Mouse (Mus musculus) frontal cortex, postnatal 10 days (tissue): ENCODE results near the gene Vps13a.
"Not testable (repeated sequence)": the region's sequence is repeated elsewhere in the genome, so short reads cannot be mapped to it uniquely, and the experiment has no call there.

ENCODE experiments used
- DNase-seq, 2 experiments: peaks; one replicate each; pipeline ENCODE4 v3.0.0; 2022; ENCODE audit warnings: low spot score in 2 of 2, mixed read lengths in 1 of 2

Vps13a gene

DNA sequence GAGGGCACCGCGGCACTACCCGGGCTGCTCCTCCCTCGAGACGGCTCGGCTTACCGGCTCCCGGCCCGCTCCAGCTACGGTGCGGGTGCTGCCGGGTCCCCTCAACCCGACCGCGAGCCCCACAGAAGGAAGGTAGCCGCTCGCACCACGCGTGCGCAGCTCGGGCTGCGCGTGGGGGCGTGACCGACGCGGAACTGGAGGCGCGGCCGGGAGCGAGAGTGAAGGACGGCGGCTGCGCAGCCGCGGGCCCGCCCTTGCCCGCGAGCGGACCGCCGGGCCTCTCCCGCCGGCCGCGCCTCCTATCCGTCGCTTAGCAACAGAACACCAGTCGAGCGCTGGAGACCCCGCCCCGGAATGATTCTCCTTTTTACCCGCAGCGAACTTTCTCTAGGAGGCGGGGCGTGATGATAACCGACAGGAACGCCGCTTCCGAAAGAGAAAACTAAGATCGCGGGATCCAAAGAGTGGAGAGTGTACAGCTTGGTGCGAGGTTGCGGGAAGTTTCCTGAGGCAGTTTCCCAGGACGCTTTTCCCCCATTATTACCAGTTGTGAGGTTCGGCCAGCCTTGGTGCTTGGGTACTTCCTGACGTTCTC lies at the start of gene Vps13a:
Gene Vps13a (minus strand): TSS at position 144 of the 595 bp plus-strand sequence.
- peak; percentile 71 to 88 for DNase-seq

DNA sequence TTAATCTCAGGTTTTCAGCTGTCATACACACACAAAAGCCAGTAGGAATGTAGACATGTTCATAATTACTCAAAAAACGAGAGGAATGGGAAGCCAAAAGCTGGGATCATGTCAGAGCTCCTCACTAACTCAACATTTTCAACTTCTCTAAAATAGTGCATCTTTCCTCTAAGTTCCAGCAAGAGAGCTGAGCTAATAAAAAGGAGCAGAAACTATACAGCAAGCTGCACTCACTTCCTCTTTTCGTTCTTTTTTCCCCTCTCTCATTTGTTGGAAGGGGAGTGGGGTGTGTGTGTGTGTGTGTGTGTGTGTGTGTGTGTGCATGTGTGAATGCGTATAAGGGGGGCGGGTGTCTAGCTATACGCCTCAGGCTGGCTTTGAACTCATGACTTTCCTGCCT lies 46.9 kb upstream of the Vps13a start:
- DNase-seq: no peak

DNA sequence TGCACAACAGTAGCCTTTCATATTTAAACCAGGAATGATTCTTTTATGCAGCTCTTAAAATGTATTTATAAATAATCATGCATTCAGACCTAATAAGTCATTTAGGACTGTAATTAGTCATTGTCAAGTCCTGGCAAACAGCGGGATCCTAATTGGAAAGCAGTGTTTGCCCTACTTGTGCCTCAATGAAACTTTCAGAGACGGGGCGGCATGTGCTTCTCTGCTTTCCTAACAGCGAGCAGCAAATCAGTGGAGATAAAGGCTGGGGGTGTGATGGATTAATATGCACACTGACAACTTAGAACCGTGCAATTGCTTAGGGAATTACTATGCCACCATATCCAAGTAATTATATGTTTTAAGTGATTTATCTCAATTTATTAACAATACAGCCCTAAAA lies 44.5 kb upstream of the Vps13a start:
- DNase-seq: no peak

DNA sequence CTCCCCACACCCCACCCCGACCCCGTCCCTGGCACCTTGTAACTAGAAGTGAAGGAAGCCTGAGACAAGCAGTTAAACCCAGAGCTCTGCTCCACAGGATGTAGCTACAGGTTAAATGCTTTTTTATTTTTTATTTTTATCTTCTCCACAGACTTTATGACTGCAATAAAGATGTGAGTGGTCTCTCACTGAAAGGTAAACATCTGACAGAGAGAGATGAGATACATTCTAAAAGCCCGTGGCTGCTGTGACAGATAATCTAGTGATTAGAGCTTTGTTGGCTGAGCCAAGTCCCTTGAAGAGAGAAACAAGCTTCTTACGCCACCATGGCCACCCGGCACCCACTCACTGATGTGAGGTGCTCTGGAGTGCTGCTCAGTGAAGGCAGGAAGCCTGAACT lies 34.1 kb upstream of the Vps13a start:
- DNase-seq: no peak

DNA sequence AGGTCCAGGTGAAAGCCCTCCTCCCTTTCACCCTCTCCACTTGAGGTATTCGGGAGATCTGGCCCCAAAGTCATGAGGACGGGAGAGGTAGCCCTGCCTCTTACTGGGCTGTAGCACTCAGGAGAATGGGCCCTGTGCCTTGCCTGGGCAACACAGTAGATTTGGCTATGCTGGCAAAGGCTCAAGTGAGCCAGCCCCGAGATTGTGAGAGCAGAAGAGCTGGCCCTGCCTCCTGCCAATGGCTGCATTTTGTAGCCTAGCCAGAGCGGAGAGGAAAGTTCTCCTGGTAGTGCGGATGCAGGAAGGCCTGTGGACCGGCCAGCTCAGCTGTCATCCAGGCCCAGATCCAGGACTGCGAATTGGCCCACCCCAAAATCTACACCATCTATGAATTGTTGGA lies 32.6 kb upstream of the Vps13a start:
- no peak for DNase-seq

DNA sequence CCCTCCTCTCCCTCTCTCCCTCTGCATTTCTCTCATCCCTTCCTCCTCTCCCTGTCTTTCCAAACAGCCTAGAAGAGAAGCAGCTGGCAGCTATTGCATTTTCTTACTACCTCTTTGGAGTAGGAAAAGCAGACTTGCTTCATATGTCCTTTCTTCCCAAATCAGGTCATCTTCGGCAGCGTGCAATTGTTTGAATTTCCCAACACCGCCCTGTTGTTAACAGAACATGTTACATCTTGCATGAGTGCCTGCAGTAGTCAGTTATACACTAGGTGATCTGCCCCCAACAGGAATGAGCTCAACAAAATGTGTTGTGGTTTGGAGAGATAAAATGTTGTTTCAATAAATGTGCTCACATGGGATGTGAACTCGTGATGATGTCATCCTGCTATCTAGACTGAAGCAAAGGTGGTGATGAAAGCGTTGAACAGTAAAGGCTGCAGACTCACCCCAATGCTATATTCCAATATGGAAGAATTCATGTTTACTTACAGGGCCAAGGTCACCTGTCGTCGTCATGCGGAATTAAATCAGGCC lies 31.4 kb upstream of the Vps13a start:
- no peak for DNase-seq

DNA sequence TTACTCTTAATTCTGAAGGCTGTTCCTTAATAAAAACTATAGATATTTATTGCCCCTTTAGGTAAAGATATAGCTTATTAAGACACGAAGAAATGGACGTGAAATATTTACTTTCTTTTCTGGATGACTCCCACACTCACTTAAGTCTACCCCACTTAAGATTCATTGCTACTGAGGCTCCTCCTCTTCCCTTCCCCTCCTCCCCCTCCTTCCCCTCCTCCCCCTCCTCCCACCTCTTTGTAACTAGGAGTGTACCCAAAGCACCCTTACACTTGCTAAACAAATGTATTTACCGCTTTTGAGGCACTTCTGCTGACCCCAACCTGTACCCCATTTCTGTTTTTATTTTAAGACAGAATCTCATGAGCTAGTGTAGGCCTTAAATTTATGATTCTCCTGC lies 24.4 kb upstream of the Vps13a start:
- DNase-seq: no peak

DNA sequence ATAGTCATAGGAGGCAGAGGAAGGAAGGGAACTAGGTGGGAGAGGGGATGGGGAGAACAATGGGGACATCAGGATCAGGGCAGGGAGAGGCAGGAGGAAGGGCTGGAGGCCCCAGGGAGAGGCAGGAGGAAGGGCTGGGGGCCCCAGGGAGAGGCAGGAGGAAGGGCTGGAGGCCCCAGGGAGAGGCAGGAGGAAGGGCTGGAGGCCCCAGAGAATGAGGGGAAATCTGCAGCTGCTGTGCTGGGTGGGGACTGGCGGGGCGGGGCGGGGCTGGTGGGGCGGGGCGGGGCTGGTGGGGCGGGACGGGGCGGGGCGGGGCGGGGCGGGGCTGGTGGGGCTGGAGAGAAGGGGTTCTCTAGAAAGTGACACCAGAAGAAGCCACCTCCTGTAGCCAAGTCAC lies 23.8 kb upstream of the Vps13a start:
- DNase-seq: no peak

DNA sequence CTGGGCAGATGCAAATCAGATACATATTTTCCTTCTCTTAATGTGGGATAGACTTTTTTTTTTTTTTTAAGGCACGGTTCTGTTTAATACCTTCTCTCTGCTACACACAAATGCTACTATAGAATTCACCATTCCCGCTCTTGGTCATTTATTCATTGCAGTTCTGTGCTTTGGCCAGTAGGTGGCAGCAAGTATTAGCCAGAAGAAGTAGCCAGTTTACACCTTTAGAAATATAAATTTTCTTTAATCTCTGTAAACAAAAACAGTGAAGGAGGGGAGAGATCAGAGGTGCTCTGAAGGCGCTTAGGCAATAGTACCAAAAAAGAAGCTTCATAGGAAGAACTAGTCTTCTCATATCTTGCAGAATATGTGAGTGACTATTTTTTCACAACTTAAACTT lies 22.0 kb upstream of the Vps13a start:
- peak in 1 of 2 experiments; percentile 19 for DNase-seq

DNA sequence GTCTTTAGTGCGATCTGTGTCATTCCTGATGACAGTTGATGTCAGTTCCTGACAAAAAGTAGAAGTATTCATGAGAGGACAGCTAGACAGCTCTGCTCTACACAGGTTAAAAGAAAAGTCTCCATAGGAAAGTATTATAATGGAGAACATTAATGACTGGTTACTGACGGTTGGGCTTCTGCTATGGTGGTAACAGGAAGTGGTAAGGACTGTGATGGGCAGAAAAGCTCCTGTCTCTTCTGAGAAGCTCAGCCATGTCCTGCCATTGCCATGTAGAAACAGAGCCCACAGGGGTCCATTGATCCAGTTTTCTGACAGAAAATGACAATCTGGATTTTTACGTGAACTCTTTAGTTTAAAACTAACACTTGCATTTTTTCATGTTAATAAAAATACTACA lies 21.4 kb upstream of the Vps13a start:
- DNase-seq: no peak

DNA sequence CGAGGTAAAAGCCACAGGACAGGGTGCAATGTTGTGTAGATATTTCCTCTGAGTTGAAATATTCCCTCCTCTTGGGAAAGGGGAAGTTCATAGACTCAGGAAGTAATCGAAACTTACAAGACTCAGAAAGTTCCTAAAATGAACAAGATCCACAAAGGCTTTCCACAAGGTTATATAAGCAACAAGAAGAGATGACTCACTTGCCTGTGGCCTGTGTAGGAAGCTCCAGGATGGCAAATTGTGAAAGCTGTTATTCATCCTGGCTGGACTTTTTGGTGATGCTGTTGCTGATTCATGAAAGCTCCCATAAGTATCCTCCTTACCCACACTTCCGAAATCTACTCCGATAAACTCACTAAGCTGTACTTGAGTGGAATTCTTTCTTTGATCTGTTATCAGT lies 17.2 kb upstream of the Vps13a start:
- DNase-seq: no peak

DNA sequence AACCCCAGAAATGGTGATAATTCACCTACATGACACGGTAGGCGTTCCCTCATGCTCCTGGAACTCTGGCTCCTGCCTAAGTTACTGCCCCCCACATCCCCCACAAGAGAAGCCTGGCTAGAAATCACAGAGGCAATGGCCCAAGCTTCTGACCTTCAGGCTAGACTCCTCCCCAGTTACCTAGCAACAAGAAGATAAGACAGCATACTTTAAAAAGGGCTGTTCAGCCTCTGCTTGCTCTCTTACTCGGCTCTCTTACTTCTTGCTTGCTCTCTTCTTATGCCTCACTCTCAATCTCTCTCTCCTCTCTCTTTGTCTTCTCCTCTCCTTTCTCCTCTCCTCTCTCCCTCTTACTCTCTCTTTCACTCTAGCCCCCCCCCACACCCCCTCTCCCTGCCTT lies 13.8 kb upstream of the Vps13a start:
- not testable (repeated sequence) for DNase-seq

DNA sequence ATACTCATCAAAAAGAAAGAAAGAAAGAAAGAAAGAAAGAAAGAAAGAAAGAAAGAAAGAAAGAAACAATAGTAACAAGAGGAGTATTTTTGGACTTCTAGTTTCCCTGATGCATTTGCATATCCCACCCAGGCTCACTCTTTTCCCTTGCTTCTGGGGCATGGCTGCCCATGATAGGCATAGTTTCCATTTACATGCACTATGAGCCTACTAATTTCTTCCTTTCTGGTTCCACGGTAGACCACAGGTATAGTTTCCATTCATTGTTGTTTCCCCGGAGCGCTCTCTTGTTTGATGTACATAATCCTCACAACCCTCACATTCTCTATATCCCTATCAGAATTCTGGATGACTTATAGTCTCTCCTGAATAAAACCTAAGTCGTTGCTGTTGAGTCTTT lies 9.2 kb upstream of the Vps13a start:
- DNase-seq: no peak

DNA sequence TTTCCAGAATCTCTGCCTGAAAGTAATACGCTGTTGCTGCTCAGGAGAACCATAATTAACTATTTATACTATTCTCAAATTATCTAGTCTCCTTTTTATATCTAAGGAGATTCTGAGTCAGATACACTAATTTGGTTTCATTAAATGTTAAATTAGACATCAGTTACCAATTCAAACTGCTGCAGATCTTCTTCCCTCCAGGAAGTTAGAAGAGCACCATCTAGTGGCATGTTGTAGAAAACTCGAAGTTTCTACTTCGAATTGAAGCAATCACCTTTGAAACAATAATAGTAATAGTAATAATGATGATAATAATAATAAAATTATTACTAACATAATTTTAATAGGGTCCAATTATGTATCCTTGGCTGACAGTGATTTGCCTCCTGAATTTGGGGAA lies 4.1 kb upstream of the Vps13a start:
- no peak for DNase-seq

DNA sequence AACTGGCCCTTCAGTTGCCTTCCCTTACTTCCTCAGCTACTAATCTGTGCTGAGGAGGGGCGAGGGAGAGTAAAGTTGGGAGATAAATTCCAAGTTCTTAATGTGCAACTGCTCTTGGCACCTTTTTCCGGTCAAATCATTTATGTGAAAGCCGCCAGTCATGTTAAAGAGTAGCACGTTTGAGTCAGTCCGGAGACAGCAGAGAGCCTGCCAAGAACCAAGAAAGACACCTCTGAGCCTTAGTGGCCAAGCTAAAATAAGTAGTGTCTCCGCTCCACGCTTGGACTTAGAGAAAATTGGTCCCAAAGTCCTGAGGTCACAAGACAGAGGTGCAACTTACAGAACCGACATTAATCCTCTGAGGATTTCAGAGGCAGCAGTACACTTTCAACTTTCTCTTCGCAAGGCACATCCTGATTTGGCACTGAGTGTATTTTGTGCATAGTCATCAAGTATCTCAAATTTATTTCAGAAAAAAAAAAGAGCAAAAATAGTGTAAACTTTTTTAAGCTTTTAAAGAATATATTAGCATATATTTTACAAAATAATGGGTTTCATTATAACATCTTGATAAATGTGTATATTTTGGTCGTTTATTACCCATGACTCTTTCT lies 780 bp upstream of the Vps13a start:
- no peak for DNase-seq

DNA sequence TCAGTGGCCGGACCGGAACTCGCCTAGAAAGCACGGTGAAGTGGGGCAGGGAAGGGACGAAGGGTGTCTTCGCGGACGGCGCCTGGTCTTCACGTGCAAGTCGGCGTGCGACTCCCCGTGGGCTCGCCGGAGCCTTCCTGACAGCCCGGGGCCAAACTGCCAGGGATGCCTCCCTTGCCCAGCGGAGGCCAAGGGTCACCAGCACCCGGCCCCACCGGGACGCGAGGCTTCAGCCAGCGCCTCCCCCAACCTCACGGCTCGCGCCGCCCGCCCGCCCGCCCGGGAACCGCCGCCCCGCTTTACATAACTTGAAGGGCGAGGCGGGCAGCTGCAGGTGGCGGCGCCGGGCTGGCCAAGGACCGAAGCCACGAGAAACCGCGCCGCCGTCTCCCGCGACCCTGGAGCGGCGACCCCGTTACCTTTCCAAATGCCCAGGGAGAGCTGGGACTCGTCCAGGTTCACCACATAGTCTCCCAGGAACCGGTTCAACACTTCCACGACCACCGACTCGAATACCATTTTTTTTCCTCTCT lies 416 bp downstream of the Vps13a start:
- DNase-seq: no peak

DNA sequence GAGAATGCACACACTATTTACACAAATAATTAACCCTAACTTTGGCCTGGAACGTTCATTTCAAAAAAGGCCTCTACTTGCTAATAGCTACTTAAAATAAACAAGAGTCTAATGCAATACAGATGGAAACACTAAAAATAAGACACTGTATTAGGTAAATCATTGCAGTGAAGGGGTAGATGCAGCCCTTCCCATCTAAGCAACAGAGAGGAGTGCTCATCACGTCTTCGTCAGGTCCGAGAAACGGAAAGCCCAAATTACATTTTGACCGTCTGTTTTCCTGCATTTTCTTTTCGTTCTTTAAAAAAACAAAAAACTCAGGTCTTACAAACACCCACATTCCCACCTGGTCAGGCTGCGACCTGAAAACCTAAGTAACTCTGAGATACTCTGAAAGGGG lies 947 bp downstream of the Vps13a start:
- no peak for DNase-seq

DNA sequence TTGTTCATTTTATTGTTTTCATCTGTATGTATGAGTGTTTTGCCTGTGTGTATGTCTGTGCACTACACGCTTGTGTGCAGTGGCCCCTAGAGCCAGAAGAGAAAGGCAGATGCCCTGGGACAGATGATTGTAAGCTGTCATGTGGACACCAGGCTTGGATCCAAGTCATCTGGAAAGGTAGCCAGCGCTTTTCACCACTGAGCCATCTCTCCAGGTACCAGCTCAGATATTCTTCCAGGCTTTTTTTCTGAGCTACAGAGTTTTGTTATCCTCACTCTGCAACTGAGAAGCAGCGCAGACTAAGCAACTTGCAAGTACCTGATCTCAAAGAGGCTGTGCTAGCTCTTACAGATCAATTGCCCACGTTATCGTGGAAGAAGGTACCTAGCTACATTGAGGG lies 1.5 kb downstream of the Vps13a start:
- no peak for DNase-seq

DNA sequence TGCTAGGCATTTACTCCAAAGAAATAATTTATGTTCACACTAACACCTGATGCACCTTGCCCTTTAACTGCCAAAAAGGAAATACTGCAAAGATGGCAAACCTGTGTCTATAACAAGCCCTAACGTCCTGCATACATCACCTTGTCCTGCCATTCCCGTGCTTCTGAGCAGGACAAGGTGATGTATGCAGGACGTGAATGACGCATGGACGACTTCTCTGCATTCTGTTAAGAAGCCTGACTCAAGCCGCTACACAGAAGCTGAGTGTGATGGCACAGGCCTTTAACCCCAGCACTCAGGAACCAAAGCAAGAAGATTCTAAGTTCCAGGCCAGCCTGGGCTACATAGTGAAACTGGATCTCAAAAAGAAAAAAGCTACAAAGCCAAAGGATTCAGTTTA lies 2.2 kb downstream of the Vps13a start:
- no peak for DNase-seq

DNA sequence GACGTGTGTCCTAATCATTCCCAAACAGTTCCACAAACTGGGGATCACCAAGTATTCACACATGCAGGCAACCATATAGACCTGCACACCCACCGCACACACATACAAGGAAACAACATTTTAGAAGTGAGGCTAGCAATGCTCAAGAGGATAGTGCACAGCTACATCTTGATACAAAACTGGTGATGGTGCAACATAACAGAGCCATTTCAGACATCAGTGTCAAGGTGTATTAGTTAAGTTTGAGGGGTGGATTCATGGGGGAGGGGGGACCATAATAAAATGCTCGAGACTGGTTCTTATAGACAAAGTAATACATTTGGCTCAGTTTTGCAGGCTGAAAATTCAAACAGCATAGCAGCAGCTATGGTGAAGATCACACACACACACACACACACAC lies 2.8 kb downstream of the Vps13a start:
- no peak for DNase-seq

DNA sequence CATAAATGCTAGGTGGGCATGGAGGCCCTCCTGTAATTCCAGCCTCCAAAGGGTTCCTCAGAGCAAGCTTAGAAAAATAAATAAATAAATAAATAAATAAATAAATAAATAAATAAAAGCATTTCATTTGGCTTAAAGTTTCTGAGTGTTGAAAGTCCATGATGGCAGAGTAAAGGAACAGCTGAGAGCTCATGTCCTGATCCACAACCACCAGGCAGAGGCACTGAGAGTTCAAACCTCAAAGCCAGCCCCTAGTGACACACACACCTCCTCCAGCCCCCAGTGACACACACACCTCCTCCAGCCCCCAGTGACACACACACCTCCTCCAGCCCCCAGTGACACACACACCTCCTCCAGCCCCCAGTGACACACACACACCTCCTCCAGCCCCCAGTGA lies 3.3 kb downstream of the Vps13a start:
- DNase-seq: not testable (repeated sequence)

DNA sequence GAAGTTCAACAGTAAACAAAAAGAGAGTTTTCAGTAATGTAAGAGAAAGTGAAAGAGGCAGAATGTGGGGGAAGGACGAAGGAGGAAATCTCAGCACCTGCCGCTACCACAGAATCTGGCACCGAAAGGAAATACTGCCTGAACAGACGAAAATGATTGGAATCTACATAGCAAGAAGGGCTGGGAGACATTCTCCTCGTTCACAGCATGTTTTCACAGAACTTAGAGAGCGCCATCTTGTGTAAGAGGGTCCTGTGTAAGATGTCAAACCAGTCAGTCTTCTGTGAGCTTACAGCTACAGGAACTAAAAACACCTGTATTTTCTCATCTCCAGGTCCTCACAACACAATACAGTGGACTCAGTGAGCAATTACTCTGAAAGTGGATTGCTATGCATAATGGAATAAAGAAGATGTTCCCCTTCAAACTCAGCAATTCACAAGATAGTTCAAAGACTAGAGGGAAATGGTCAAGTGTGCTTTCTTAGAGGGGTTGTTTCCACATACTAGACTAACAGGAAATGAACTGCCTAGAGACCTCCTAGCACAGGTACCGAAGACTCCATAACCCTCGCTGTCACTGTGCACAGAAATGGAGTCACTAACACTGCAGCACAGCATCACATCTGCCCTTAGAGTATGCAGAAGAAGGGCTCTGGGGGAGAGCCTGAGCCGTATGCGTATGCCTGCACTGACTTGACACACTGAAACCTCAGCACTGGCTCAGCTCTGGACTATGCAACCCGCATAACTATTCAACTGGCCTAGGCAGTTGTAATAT lies 7.3 kb downstream of the Vps13a start:
- no peak for DNase-seq

DNA sequence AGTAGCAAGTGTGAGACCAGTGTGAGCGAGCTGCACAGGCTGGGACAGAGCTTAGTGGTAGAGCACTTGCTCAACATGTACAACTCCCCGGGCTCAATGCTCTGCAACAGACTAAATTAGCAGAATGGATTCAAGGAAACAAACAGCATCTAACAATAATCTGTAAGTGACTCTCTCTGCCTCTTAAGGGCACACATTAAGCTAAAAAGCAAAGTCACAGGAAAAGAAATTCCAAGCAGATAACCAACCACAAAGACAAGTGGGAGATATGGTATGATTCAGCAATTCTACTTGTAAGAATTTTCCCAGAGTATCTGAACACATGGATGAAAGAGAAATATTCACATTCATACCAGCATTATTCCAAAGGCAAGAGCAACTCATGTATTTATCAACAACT lies 13.3 kb downstream of the Vps13a start:
- DNase-seq: no peak
